Mouse (Mus musculus): Measurements from ENCODE around the gene Ift22. TPM values are rescaled to one million over a fixed set of nuclear protein-coding genes. Genes with fewer than 3 reads are reported as not detected.
"Not testable (repeated sequence)": the region's sequence is repeated elsewhere in the genome, so short reads cannot be mapped to it uniquely, and the experiment has no call there.

Ift22 gene
- polyA plus RNA-seq, 1 experiment, result 9.4 TPM

GRCm38 (mm10) chr5:136942781-136943180, 34.8 kb downstream of the Ift22 start:
- H3K27me3 ChIP-seq (ENCODE audit: control insufficient read depth, insufficient read depth, low read length), result no peaks in the 10 kb centered on the region
- no peak for DNase-seq
- no peaks in the 10 kb centered on the region for H3K36me3 ChIP-seq (ENCODE audit: control insufficient read depth, insufficient read depth, low read length)
- H3K4me3 ChIP-seq (ENCODE audit: control insufficient read depth, insufficient read depth, low read length), result no peak overlapping the region
- WGBS, result 81% methylated on average over 3 of the region's 3 CpGs
- H3K27ac ChIP-seq (ENCODE audit: control insufficient read depth, insufficient read depth, low read length), result no peak overlapping the region
- no peaks in the 10 kb centered on the region for H3K4me1 ChIP-seq (replicated peaks; ENCODE audit: control insufficient read depth, insufficient read depth, low read length)
- no peak for TF ChIP-seq POLR2A (IDR thresholded peaks at IDR 0.05; ENCODE audit: control insufficient read depth, extremely low read depth, insufficient read depth, low read length, poor library complexity)
- no peak for TF ChIP-seq CTCF (IDR thresholded peaks at IDR 0.05; ENCODE audit: borderline replicate concordance, control insufficient read depth, extremely low read depth, insufficient read depth, low read length, poor library complexity)

GRCm38 (mm10) chr5:136943382-136943781, 35.4 kb downstream of the Ift22 start:
- Histone ChIP-seq H3K27ac (ENCODE audit: control insufficient read depth, insufficient read depth, low read length) (no peak overlapping the region), H3K4me3 (ENCODE audit: control insufficient read depth, insufficient read depth, low read length) (no peak overlapping the region), H3K36me3 (ENCODE audit: control insufficient read depth, insufficient read depth, low read length) (no peaks in the 10 kb centered on the region), H3K4me1 (replicated peaks; ENCODE audit: control insufficient read depth, insufficient read depth, low read length) (no peaks in the 10 kb centered on the region), H3K27me3 (ENCODE audit: control insufficient read depth, insufficient read depth, low read length) (no peaks in the 10 kb centered on the region)
- 89% methylated on average over 2 of the region's 2 CpGs for WGBS
- TF ChIP-seq CTCF (IDR thresholded peaks at IDR 0.05; ENCODE audit: borderline replicate concordance, control insufficient read depth, extremely low read depth, insufficient read depth, low read length, poor library complexity), result no peak
- no peak for TF ChIP-seq POLR2A (IDR thresholded peaks at IDR 0.05; ENCODE audit: control insufficient read depth, extremely low read depth, insufficient read depth, low read length, poor library complexity)
- no peak for DNase-seq

GRCm38 (mm10) chr5:136945084-136945483, 37.1 kb downstream of the Ift22 start:
- 90% methylated on average over 12 of the region's 12 CpGs for WGBS
- TF ChIP-seq POLR2A (IDR thresholded peaks at IDR 0.05; ENCODE audit: control insufficient read depth, extremely low read depth, insufficient read depth, low read length, poor library complexity), result no peak
- TF ChIP-seq CTCF (IDR thresholded peaks at IDR 0.05; ENCODE audit: borderline replicate concordance, control insufficient read depth, extremely low read depth, insufficient read depth, low read length, poor library complexity), result no peak
- H3K27ac ChIP-seq (ENCODE audit: control insufficient read depth, insufficient read depth, low read length), result no peak overlapping the region
- no peaks in the 10 kb centered on the region for H3K4me1 ChIP-seq (replicated peaks; ENCODE audit: control insufficient read depth, insufficient read depth, low read length)
- no peak overlapping the region for H3K4me3 ChIP-seq (ENCODE audit: control insufficient read depth, insufficient read depth, low read length)
- no peak for DNase-seq
- H3K27me3 ChIP-seq (ENCODE audit: control insufficient read depth, insufficient read depth, low read length), result no peaks in the 10 kb centered on the region
- no peaks in the 10 kb centered on the region for H3K36me3 ChIP-seq (ENCODE audit: control insufficient read depth, insufficient read depth, low read length)

GRCm38 (mm10) chr5:136947874-136948273, 39.9 kb downstream of the Ift22 start:
- H3K4me1 ChIP-seq (replicated peaks; ENCODE audit: control insufficient read depth, insufficient read depth, low read length), result 0 out of 2 replicates have a peak, but pooled peaks cover 2% of the 10 kb centered on the region
- no peaks in the 10 kb centered on the region for H3K36me3 ChIP-seq (ENCODE audit: control insufficient read depth, insufficient read depth, low read length)
- H3K4me3 ChIP-seq (ENCODE audit: control insufficient read depth, insufficient read depth, low read length), result no peak overlapping the region
- no peak for DNase-seq
- TF ChIP-seq POLR2A (IDR thresholded peaks at IDR 0.05; ENCODE audit: control insufficient read depth, extremely low read depth, insufficient read depth, low read length, poor library complexity) (no peak), CTCF (IDR thresholded peaks at IDR 0.05; ENCODE audit: borderline replicate concordance, control insufficient read depth, extremely low read depth, insufficient read depth, low read length, poor library complexity) (no peak)
- H3K27me3 ChIP-seq (ENCODE audit: control insufficient read depth, insufficient read depth, low read length), result no peaks in the 10 kb centered on the region
- no peak overlapping the region for H3K27ac ChIP-seq (ENCODE audit: control insufficient read depth, insufficient read depth, low read length)

- DNase-seq; H3K4me1 ChIP-seq (replicated peaks; ENCODE audit: control insufficient read depth, insufficient read depth, low read length); H3K27ac ChIP-seq (ENCODE audit: control insufficient read depth, insufficient read depth, low read length); H3K27me3 ChIP-seq (ENCODE audit: control insufficient read depth, insufficient read depth, low read length); H3K36me3 ChIP-seq (ENCODE audit: control insufficient read depth, insufficient read depth, low read length); H3K4me3 ChIP-seq (ENCODE audit: control insufficient read depth, insufficient read depth, low read length): not testable (repeated sequence)
- 87% methylated on average over 14 of the region's 14 CpGs for WGBS
Observed at GRCm38 (mm10) chr5:136949551-136950336, 41.8 kb downstream of the Ift22 start.

GRCm38 (mm10) chr5:136950521-136950920, 42.6 kb downstream of the Ift22 start:
- no peaks in the 10 kb centered on the region for H3K36me3 ChIP-seq (ENCODE audit: control insufficient read depth, insufficient read depth, low read length)
- 95% methylated on average over 6 of the region's 6 CpGs for WGBS
- H3K27me3 ChIP-seq (ENCODE audit: control insufficient read depth, insufficient read depth, low read length), result no peaks in the 10 kb centered on the region
- H3K27ac ChIP-seq (ENCODE audit: control insufficient read depth, insufficient read depth, low read length), result no peak overlapping the region
- peaks cover 8% of the 10 kb centered on the region; the same call in 1 of the 2 replicates for H3K4me1 ChIP-seq (replicated peaks; ENCODE audit: control insufficient read depth, insufficient read depth, low read length)
- DNase-seq, result no peak
- no peak overlapping the region for H3K4me3 ChIP-seq (ENCODE audit: control insufficient read depth, insufficient read depth, low read length)
- TF ChIP-seq CTCF (IDR thresholded peaks at IDR 0.05; ENCODE audit: borderline replicate concordance, control insufficient read depth, extremely low read depth, insufficient read depth, low read length, poor library complexity) (no peak), POLR2A (IDR thresholded peaks at IDR 0.05; ENCODE audit: control insufficient read depth, extremely low read depth, insufficient read depth, low read length, poor library complexity) (no peak)

- TF ChIP-seq CTCF (IDR thresholded peaks at IDR 0.05; ENCODE audit: borderline replicate concordance, control insufficient read depth, extremely low read depth, insufficient read depth, low read length, poor library complexity) (no peak), POLR2A (IDR thresholded peaks at IDR 0.05; ENCODE audit: control insufficient read depth, extremely low read depth, insufficient read depth, low read length, poor library complexity) (no peak)
- Histone ChIP-seq H3K36me3 (ENCODE audit: control insufficient read depth, insufficient read depth, low read length) (no peaks in the 10 kb centered on the region), H3K4me1 (replicated peaks; ENCODE audit: control insufficient read depth, insufficient read depth, low read length) (peaks cover 8% of the 10 kb centered on the region; the same call in 1 of the 2 replicates), H3K27me3 (ENCODE audit: control insufficient read depth, insufficient read depth, low read length) (no peaks in the 10 kb centered on the region), H3K4me3 (ENCODE audit: control insufficient read depth, insufficient read depth, low read length) (no peak overlapping the region), H3K27ac (ENCODE audit: control insufficient read depth, insufficient read depth, low read length) (no peak overlapping the region)
- no peak for DNase-seq
- WGBS, result 77% methylated on average over 4 of the region's 4 CpGs
Observed at GRCm38 (mm10) chr5:136952153-136952552, 44.2 kb downstream of the Ift22 start.
